Mouse (Mus musculus): ENCODE results near the gene Ccna2. TPM values are rescaled to one million over a fixed set of nuclear protein-coding genes. Genes with fewer than 3 reads are reported as not detected.

Gene Ccna2
- polyA plus RNA-seq, 1 experiment from 2014 or later = 299 TPM

- Histone ChIP-seq H3K27me3 (replicated peaks; ENCODE audit: control insufficient read depth, insufficient read depth, low read length) (no peaks in the 10 kb centered on the region), H3K9ac (ENCODE audit: low read depth, low read length) (no peak overlapping the region), H3K4me1 (replicated peaks; ENCODE audit: control insufficient read depth, insufficient read depth, low read length) (no peaks in the 10 kb centered on the region), H3K27ac (ENCODE audit: low read depth, low read length) (no peak overlapping the region), H3K4me2 (no peak overlapping the region), H3K4me3 (ENCODE audit: low read depth, low read length) (no peak overlapping the region), H3K36me3 (ENCODE audit: control insufficient read depth, insufficient read depth, low read length) (no peaks in the 10 kb centered on the region), H3K9me3 (ENCODE audit: control insufficient read depth, low read length) (no peaks in the 10 kb centered on the region)
- 76% methylated on average over 3 of the region's 3 CpGs for WGBS
- DNase-seq (ENCODE audit: low spot score) = no peak
- no peak for ATAC-seq (replicated peaks; ENCODE audit: low FRiP score)
Observed at GRCm38 (mm10) chr3:36544961-36545360, 27.0 kb downstream of the Ccna2 start.

GRCm38 (mm10) chr3:36541399-36541798 is 30.6 kb downstream of the Ccna2 start:
- Histone ChIP-seq H3K9ac (ENCODE audit: low read depth, low read length) (no peak overlapping the region), H3K36me3 (ENCODE audit: control insufficient read depth, insufficient read depth, low read length) (no peaks in the 10 kb centered on the region), H3K4me2 (no peak overlapping the region), H3K9me3 (ENCODE audit: control insufficient read depth, low read length) (no peaks in the 10 kb centered on the region), H3K4me3 (ENCODE audit: low read depth, low read length) (no peak overlapping the region), H3K4me1 (replicated peaks; ENCODE audit: control insufficient read depth, insufficient read depth, low read length) (no peaks in the 10 kb centered on the region), H3K27ac (ENCODE audit: low read depth, low read length) (no peak overlapping the region), H3K27me3 (replicated peaks; ENCODE audit: control insufficient read depth, insufficient read depth, low read length) (no peaks in the 10 kb centered on the region)
- ATAC-seq (replicated peaks; ENCODE audit: low FRiP score) (no peak), DNase-seq (ENCODE audit: low spot score) (no peak)
- WGBS = 81% methylated on average over 2 of the region's 2 CpGs

- no peak overlapping the region for H3K27ac ChIP-seq (ENCODE audit: low read depth, low read length)
- no peak overlapping the region for H3K9ac ChIP-seq (ENCODE audit: low read depth, low read length)
- WGBS = 52% methylated on average over 2 of the region's 2 CpGs
- ATAC-seq (replicated peaks; ENCODE audit: low FRiP score) (no peak), DNase-seq (ENCODE audit: low spot score) (no peak)
- H3K36me3 ChIP-seq (ENCODE audit: control insufficient read depth, insufficient read depth, low read length) = no peaks in the 10 kb centered on the region
- H3K27me3 ChIP-seq (replicated peaks; ENCODE audit: control insufficient read depth, insufficient read depth, low read length) = no peaks in the 10 kb centered on the region
- H3K4me2 ChIP-seq = no peak overlapping the region
- H3K4me1 ChIP-seq (replicated peaks; ENCODE audit: control insufficient read depth, insufficient read depth, low read length) = no peaks in the 10 kb centered on the region
- H3K4me3 ChIP-seq (ENCODE audit: low read depth, low read length) = no peak overlapping the region
- no peaks in the 10 kb centered on the region for H3K9me3 ChIP-seq (ENCODE audit: control insufficient read depth, low read length)
Observed at GRCm38 (mm10) chr3:36540756-36541155, 31.2 kb downstream of the Ccna2 start.

GRCm38 (mm10) chr3:36537701-36538470 is 34.1 kb downstream of the Ccna2 start:
- Histone ChIP-seq H3K36me3 (ENCODE audit: control insufficient read depth, insufficient read depth, low read length) (no peaks in the 10 kb centered on the region), H3K4me3 (ENCODE audit: low read depth, low read length) (no peak overlapping the region), H3K9me3 (ENCODE audit: control insufficient read depth, low read length) (no peaks in the 10 kb centered on the region), H3K4me2 (no peak overlapping the region), H3K4me1 (replicated peaks; ENCODE audit: control insufficient read depth, insufficient read depth, low read length) (0 out of 2 replicates have a peak, but pooled peaks cover 2% of the 10 kb centered on the region), H3K9ac (ENCODE audit: low read depth, low read length) (no peak overlapping the region), H3K27me3 (replicated peaks; ENCODE audit: control insufficient read depth, insufficient read depth, low read length) (no peaks in the 10 kb centered on the region), H3K27ac (ENCODE audit: low read depth, low read length) (no peak overlapping the region)
- DNase-seq (ENCODE audit: low spot score) = no peak
- ATAC-seq (replicated peaks; ENCODE audit: low FRiP score) = no peak
- 76% methylated on average over 4 of the region's 4 CpGs for WGBS

- no peak for DNase-seq (ENCODE audit: low spot score)
- Histone ChIP-seq H3K4me3 (ENCODE audit: low read depth, low read length) (no peak overlapping the region), H3K9me3 (ENCODE audit: control insufficient read depth, low read length) (no peaks in the 10 kb centered on the region), H3K27me3 (replicated peaks; ENCODE audit: control insufficient read depth, insufficient read depth, low read length) (no peaks in the 10 kb centered on the region; the same call in 1 of the 2 replicates), H3K4me2 (no peak overlapping the region), H3K9ac (ENCODE audit: low read depth, low read length) (no peak overlapping the region), H3K27ac (ENCODE audit: low read depth, low read length) (no peak overlapping the region), H3K36me3 (ENCODE audit: control insufficient read depth, insufficient read depth, low read length) (no peaks in the 10 kb centered on the region), H3K4me1 (replicated peaks; ENCODE audit: control insufficient read depth, insufficient read depth, low read length) (0 out of 2 replicates have a peak, but pooled peaks cover 2% of the 10 kb centered on the region)
- WGBS = 85% methylated on average over 12 of the region's 12 CpGs
- no peak for ATAC-seq (replicated peaks; ENCODE audit: low FRiP score)
Observed at GRCm38 (mm10) chr3:36536041-36536440, 35.9 kb downstream of the Ccna2 start.

GRCm38 (mm10) chr3:36533201-36533672 is 38.7 kb downstream of the Ccna2 start:
- Histone ChIP-seq H3K27ac (ENCODE audit: low read depth, low read length) (no peak overlapping the region), H3K36me3 (ENCODE audit: control insufficient read depth, insufficient read depth, low read length) (no peaks in the 10 kb centered on the region), H3K4me1 (replicated peaks; ENCODE audit: control insufficient read depth, insufficient read depth, low read length) (0 out of 2 replicates have a peak, but pooled peaks cover 2% of the 10 kb centered on the region), H3K27me3 (replicated peaks; ENCODE audit: control insufficient read depth, insufficient read depth, low read length) (peaks cover 2% of the 10 kb centered on the region; the same call in 1 of the 2 replicates), H3K9me3 (ENCODE audit: control insufficient read depth, low read length) (no peaks in the 10 kb centered on the region), H3K4me3 (ENCODE audit: low read depth, low read length) (no peak overlapping the region), H3K9ac (ENCODE audit: low read depth, low read length) (no peak overlapping the region), H3K4me2 (no peak overlapping the region)
- DNase-seq (ENCODE audit: low spot score) (no peak), ATAC-seq (replicated peaks; ENCODE audit: low FRiP score) (no peak)
- 0% methylated on average over 1 of the region's 1 CpGs for WGBS

- no peak overlapping the region for H3K9ac ChIP-seq (ENCODE audit: low read depth, low read length)
- H3K4me1 ChIP-seq (replicated peaks; ENCODE audit: control insufficient read depth, insufficient read depth, low read length) = 0 out of 2 replicates have a peak, but pooled peaks cover 2% of the 10 kb centered on the region
- ATAC-seq (replicated peaks; ENCODE audit: low FRiP score) = no peak
- no peak overlapping the region; the same call in 1 of the 2 replicates for H3K4me2 ChIP-seq
- H3K27ac ChIP-seq (ENCODE audit: low read depth, low read length) = no peak overlapping the region
- H3K27me3 ChIP-seq (replicated peaks; ENCODE audit: control insufficient read depth, insufficient read depth, low read length) = peaks cover 2% of the 10 kb centered on the region; the same call in 1 of the 2 replicates
- no peak overlapping the region for H3K4me3 ChIP-seq (ENCODE audit: low read depth, low read length)
- 42% methylated on average over 7 of the region's 7 CpGs for WGBS
- DNase-seq (ENCODE audit: low spot score) = no peak
- H3K36me3 ChIP-seq (ENCODE audit: control insufficient read depth, insufficient read depth, low read length) = no peaks in the 10 kb centered on the region
- no peaks in the 10 kb centered on the region for H3K9me3 ChIP-seq (ENCODE audit: control insufficient read depth, low read length)
Observed at GRCm38 (mm10) chr3:36532738-36533137, 39.2 kb downstream of the Ccna2 start.

- Histone ChIP-seq H3K4me3 (ENCODE audit: low read depth, low read length) (peak overlapping the region; percentile 35; the same call in 1 of the 2 replicates), H3K36me3 (ENCODE audit: control insufficient read depth, insufficient read depth, low read length) (no peaks in the 10 kb centered on the region), H3K4me2 (peak overlapping the region; percentile 58), H3K9ac (ENCODE audit: low read depth, low read length) (no peak overlapping the region), H3K9me3 (ENCODE audit: control insufficient read depth, low read length) (no peaks in the 10 kb centered on the region), H3K27ac (ENCODE audit: low read depth, low read length) (no peak overlapping the region), H3K27me3 (replicated peaks; ENCODE audit: control insufficient read depth, insufficient read depth, low read length) (peaks cover 2% of the 10 kb centered on the region; the same call in 1 of the 2 replicates), H3K4me1 (replicated peaks; ENCODE audit: control insufficient read depth, insufficient read depth, low read length) (0 out of 2 replicates have a peak, but pooled peaks cover 2% of the 10 kb centered on the region)
- DNase-seq (ENCODE audit: low spot score) = no peak
- ATAC-seq (replicated peaks; ENCODE audit: low FRiP score) = no peak
- 8% methylated on average over 18 of the region's 18 CpGs for WGBS
Observed at GRCm38 (mm10) chr3:36531979-36532542, 39.9 kb downstream of the Ccna2 start.
